Mouse (Mus musculus): ENCODE results near the gene Efnb1.

Gene Efnb1

GRCm38 (mm10) chrX:99154358-99154757 lies 18.4 kb downstream of the Efnb1 start:
- no peak for DNase-seq (ENCODE audit: low read depth)

- DNase-seq (ENCODE audit: low read depth), result no peak
These were observed 23.1 kb downstream of the Efnb1 start for GRCm38 (mm10) chrX:99159020-99159419.

DNA sequence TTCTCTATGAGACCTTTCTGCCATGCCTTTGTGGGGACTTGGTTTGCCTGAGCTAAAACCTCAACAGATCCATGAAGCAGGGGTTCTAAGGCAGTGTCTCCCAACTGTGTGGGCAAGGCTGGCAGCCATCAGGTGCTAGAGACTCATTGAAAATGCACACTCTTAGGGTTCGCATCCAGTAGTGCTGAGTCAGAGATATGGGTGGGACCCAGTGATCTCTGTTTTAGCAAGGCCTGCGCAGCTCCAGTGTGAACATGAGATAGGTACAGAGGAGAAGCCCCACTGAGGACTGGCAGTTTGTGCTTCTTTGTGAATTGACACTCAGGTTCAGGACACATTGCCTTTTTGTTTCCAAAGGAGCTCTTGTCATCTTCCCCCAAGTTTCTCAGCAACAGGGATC lies 28.2 kb downstream of the Efnb1 start:
- DNase-seq (ENCODE audit: low read depth), result no peak

- no peak for DNase-seq (ENCODE audit: low read depth)
These were observed 29.0 kb downstream of the Efnb1 start for GRCm38 (mm10) chrX:99164855-99165368.

- no peak for DNase-seq (ENCODE audit: low read depth)
These were observed 31.1 kb downstream of the Efnb1 start for GRCm38 (mm10) chrX:99167014-99167413.

- no peak for DNase-seq (ENCODE audit: low read depth)
These were observed 31.6 kb downstream of the Efnb1 start for GRCm38 (mm10) chrX:99167550-99167949.

DNA sequence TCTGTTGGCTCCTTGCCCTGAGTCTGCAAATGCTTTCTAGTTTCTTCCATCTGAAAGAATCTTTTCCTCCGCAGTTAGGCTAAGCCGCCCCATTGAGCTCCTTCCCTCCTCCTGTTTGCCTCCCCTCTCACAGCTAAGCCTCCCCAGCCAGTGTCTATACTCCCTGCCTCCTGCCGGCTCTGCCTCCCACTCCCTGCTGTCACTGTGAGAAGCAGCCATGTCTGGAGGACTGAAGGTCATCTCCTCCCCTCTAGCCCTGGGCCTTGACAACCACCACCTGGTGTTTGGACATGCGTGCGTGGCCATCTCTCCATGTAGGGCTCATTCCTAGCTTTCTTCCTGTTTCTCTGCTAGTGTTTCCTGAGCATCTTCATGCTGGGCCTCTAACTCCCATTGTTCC lies 36.4 kb downstream of the Efnb1 start:
- DNase-seq (ENCODE audit: low read depth), result no peak

DNA sequence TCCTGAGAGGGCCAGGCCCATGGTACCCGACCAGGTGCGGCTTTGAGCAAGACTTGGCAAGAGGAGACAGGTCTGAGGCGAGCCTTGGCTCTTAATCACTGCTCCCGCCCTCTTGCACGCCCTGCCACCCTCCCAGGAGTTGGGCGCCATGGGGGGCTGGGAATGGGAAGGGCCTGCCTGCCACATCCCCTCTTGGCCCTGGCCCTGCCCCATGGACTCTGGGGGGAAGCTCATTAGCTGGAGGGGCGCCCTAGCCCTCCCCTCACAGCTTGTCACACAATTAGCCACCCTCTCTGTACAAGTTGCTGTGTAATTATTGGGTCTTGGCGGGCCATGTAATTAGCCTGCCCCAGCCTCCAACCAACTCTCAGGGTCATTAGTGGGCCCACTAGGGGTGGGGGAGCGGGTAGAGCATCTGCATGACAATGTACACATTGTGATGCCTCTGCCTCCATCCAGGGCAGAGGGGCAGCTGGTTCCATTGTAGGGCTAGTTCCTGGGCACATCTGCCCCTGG lies 49.2 kb downstream of the Efnb1 start:
- no peak for DNase-seq (ENCODE audit: low read depth)

DNA sequence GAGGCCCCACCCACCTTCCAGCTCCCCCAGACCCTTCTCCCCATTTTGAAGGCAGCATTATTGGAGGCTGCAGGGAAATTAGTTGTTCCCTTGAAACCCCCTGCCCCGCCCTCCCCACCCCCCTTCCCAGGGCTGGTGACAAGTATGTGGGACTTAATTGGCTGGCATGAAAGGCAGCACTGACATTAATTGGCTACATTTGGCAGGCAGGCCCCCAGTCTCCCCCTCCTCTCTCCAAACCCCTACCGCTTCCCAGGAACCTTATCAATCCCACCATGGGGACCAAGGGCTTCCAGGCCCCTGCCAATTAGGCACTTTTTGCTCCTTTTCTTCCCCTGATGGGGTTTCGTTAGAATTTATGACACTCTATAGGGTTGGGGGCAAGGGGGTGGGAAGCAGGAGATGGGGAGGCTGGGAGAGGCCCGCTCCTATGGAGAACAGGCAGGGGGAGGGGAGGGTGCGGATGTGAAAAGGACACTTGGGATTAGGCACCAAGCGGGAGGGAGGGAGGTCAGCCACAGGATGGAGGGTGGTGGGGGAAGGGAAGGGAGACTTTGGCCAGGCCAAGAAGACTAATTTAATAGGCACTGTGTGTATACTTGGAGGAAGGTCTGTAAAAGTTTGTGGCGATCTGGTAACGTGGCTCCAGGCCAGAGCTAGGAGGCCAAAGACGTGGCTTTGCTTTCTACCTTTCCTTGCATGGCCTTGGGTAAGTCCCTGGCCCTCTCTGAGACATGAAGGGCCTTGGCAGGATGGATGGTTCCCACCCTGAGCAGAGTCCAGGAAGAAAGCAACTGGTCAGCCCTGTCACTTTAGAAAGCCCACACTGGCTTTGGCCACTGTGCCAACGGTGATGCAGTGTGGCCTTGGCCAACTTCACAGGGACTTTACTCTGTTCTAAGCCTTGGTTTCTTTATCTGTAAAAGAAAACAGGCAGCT lies 50.8 kb downstream of the Efnb1 start:
- no peak for DNase-seq (ENCODE audit: low read depth)

DNA sequence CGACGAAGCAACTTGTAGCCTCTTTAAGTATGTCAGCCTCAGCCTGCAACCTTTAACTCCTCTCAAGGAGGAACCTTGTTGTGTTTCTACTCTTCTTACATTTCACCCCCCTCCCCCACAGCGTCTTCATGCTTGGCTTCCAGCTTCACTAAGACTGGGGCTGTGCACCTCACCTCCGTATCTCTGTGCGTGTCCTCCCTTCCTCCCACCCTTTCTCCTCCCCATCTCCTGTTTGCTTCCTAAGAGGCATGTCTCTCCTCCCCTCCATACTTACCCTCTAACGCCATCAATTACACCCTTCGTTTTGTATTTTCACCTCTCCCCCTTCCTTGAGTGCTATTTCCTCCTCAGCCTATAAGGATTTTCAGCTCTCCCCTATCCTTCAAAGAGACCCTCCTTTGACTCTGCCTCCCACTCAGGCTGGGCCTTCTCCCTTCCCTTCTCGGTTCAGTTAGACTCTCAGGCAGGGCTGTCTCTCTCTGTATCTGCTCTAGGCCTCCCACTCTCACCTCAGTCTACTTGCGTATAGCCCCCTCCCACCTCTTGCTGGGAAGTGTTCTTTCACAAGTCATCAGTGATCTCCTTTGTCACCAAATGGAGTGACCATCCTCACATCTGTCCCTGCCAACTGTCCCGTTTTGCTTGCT lies 55.6 kb downstream of the Efnb1 start:
- DNase-seq (ENCODE audit: low read depth), result no peak

GRCm38 (mm10) chrX:99196910-99197309 lies 61.0 kb downstream of the Efnb1 start:
- DNase-seq (ENCODE audit: low read depth), result no peak

- no peak for DNase-seq (ENCODE audit: low read depth)
These were observed 62.6 kb downstream of the Efnb1 start for GRCm38 (mm10) chrX:99198532-99198931.
